Mouse (Mus musculus): ENCODE data around the gene Plin5.

DNA sequence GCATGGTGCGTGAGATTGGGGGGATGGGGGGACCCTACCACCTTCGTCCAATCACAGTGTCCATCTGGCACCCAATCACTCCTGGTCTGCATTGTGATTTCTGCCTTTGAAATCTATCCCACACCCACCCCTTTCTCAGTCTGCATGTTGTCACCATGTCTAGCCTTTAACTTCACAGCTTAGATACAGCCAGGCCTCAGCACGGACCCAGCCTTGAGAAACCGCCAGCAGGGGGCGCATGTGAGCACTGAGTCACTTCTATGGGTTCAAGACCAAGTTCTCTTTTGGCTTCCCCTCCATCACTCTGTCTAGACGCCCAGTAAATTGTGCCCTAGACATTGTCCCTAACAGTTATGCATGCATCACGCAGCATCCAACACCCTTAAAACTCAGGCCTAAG is 14.4 kb upstream of the Plin5 start:
- TF ChIP-seq ZNF384 (IDR thresholded peaks at IDR 0.05; ENCODE audit: low read depth, low read length), result no peak
- no peak for TF ChIP-seq ZC3H11A (IDR thresholded peaks at IDR 0.05; ENCODE audit: borderline replicate concordance, low read depth, low read length)
- TF ChIP-seq HCFC1 (IDR thresholded peaks at IDR 0.05; ENCODE audit: borderline replicate concordance, insufficient read depth, low read length), result no peak

Measured in ES-E14 (cell line).